Mouse (Mus musculus) naive thymus-derived CD4-positive, alpha-beta T cell, adult 2 months (primary cell): ENCODE measurements around the gene Eci2.
A peak's percentile ranks its signal among the peaks of the same experiment; 100 is the strongest.
"Not testable (repeated sequence)": the region's sequence is repeated elsewhere in the genome, so short reads cannot be mapped to it uniquely, and the experiment has no call there.

ENCODE experiments used
- DNase-seq: peaks from one replicate; pipeline ENCODE4 v3.0.0-alpha.2; 2011; ENCODE audit warnings: low read depth

Gene Eci2

GRCm38 (mm10) chr13:35026879-35027278 lies at the start of gene Eci2:
Eci2 (minus strand) TSS chr13:35027096.
- DNase-seq = peak; percentile 67

DNA sequence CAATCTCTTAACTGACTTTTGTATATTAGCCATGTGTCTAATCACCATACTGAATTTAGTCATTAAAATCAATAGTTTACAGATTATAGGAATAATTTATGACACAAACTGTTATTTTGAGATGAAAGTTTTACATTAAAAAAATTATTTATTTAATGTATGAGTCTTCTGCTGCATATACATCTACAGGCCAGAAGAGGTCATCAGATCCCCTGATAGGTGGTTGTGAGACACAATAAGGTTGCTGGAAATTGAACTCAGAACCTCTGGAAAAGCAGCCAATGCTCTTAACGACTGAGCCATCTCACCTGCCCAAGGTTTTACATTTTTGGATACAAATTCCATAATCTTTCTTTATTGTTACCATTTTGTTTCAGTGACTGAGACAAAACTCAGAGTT lies 48.0 kb upstream of the Eci2 start:
- DNase-seq = peak; percentile 13

GRCm38 (mm10) chr13:35070485-35071472 lies 43.9 kb upstream of the Eci2 start:
- no peak for DNase-seq

DNA sequence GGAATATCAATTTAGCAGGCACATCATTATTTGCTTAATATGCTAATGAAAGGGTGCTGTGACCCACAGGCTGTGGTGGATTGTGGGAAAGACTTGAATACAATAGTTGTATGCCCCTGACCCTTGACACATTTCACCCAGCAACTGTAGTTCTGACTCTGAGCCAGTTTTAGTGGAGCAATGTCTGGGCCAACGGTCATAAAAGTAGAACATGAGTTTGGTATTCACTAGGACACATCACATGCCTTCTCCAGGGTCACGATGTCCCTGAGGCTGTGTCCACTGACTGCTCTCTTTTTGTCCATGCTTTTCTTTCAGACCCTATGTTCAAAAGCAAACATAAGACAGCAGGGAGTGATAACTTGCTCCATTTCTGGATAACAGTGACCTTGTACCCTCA lies 40.2 kb upstream of the Eci2 start:
- DNase-seq = no peak

GRCm38 (mm10) chr13:35066033-35066432 lies 39.1 kb upstream of the Eci2 start:
- DNase-seq = no peak

GRCm38 (mm10) chr13:35064381-35064780 lies 37.5 kb upstream of the Eci2 start:
- no peak for DNase-seq

DNA sequence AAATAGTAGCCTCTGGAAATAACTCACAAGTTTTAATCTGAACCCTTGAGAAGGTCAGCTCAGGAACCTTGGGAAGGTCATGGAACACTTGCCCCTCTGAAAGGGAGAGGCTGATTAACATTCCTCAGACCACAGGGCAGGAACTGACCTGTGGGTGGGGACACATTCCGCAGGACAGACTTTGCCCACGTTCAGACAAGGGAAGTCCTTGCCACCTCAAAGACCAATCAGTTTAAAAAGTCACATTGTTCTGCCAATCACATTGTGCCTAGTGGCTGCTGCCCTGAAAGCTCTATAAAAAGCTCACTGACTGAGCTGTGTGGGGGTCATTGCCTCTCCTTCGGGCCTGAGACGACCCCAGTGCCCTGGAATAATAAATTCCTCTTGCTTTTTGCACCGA lies 31.2 kb upstream of the Eci2 start:
- DNase-seq = no peak

DNA sequence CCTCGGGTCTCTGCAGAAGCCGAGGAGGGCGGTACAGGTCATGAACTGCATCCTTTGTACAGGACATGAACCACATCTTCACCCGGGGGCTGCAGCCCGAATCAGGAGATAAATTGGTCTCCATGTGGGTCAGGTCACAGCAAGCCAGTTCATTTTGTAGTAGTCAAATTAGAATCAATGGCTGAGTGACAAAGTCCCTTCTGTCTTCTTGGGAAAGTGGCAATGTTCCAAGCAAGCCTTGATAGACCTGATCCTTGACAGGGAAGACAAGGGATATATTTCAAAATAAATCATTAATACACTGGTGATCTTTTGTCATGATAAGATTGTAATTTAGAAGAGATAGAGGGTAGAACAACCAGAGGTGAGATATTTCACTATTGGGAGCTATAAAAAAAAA lies 9.6 kb upstream of the Eci2 start:
- no peak for DNase-seq

DNA sequence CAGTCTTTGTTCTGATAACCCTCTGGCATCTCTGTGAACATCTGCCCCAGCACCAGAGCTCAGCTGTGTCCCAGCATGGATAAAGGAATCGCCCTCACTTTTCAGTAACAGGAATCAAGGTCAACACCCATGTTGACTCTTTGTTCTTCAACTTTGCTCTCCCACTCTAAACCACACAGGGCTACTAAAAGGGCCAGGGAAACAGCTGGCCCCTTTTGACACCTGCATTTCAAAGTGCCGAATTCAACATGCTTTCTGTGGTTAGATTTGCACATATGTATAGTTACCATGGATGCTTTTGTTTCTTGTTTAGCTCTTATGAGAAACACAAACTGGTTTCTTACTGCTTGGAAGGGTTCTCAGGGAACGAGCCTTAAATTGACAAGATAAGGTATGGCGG lies 8.8 kb upstream of the Eci2 start:
- DNase-seq = no peak

DNA sequence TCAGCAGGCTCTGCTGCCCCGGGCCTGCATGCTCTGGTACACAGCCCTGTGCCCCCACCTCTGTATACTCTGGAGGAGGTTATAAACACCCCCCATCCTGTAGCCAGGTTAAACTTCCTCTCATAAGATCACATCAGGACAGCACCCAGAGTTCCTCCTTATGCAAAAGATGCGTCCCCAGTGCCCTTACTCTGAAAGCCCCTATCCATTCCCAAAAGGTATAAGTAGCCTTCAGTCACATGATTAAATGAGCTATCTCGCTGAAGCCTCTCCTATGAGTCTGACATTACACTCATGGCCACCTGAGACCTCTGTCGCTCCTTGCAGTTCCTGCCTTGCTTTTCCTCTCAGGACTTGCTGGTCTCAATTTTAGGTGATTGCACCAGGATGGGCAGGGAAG lies 6.7 kb upstream of the Eci2 start:
- no peak for DNase-seq

GRCm38 (mm10) chr13:35031684-35032082 lies 4.8 kb upstream of the Eci2 start:
- no peak for DNase-seq

DNA sequence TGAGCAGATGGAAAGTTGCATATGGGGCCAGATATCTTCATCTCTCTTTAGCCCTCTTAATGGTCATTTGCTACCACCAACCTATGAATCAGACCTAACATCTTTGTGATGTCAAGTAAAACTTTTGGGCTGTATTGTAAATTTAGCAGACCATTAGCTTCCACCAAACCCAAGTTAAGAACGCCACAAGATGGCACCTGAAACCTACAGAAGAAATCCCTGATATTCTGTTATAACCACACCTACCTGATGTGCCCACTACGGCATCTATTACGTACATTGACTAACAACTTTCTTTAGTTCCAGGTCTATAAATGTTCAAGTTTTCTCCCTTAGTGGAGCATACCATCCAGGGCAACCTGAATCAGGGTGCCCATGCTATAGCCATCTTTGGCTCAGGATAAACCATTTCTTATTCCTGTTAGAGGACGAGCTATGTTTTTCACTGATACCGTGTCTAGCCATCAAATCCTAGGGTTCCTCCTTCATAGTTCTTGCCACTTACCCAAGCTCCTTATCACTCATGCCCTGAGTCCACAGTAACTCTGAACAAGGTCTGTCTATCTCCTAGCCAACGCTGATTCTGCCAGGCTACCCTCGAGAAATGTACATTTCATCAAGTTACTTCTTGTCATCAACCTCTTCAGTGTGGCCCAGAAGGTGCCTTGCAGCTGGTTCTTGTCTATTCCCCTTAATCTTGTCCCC lies 4.2 kb upstream of the Eci2 start:
- no peak for DNase-seq

DNA sequence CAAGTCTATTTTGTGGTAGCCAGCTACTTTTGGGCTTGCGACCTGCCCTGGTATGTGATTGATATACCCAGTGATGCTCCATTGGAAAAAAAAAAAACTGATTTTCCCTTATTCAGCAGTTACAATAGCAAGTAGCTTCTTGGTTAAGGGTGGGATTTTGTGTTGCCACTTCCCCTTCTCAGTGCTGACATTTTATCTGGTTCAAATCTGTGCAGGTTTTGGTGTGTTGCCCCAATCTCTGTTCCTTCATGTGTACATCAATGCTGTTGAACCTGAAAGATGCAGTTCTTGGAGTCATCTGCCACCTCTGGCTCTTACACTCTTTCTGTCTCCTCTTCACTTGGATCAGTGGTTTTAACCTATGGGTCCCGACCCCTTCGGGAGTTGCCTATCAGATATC lies 1.5 kb upstream of the Eci2 start:
- no peak for DNase-seq

DNA sequence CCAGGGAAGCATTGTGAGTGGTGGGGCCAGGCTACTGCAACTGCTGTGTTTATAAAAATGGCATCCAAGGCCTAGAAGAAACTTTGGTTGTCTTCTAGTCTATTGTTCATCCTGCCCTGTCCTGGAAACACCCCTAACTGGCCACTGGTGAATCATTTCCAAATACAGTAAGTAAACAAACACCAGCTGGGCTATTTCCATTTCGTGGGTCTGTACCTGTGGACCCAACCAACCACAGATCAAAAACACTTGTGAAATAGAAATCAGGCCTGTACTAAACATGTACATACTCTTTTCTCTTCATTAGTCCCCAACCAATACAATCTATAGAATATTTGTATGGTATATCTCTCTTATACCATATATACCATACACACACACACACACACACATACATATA lies 3.5 kb downstream of the Eci2 start:
- not testable (repeated sequence) for DNase-seq

DNA sequence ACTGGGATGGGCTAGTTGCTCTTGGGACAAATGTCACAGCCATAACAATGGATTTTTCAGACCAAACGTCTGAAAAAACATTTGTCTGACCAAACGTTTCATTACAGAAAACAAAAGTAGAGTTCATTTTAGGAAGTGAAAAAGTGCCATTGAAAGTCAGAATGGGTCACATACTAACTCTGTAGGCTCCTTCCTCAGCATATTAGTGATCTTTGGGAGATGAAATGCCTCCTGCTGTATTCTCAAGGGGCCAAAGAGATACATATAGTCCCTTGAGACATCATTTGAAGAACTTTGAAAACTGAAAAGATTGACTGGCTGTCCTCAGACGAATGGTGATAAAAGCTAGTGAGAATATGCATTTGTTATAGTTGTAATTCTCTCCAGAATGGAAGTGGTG lies 6.5 kb downstream of the Eci2 start:
- DNase-seq = no peak

GRCm38 (mm10) chr13:35018866-35019536 lies 7.9 kb downstream of the Eci2 start:
- no peak for DNase-seq

GRCm38 (mm10) chr13:35017392-35017791 lies 9.5 kb downstream of the Eci2 start:
- DNase-seq = no peak

DNA sequence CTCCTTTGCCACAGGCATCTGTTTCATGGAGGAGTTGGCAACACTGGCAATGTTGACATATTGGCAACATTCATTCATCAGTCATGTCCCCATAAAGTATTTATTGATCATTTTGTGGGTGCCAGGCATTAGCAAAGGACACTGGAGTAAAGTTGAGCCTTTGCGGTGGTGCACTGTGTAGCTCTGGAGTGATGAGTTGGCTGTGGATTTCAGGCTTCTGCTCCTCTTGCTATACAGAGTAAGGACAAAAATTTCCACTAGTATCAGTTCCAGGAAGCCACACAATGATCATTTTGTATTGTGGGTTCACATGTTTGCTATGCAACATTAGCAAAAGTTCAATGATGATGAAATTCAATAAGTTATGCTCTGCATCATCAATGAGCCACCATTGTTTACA lies 10.8 kb downstream of the Eci2 start:
- DNase-seq = no peak

GRCm38 (mm10) chr13:34995925-34996324 lies 31.0 kb downstream of the Eci2 start:
- no peak for DNase-seq

GRCm38 (mm10) chr13:34993983-34994811 lies 32.7 kb downstream of the Eci2 start:
- peak; percentile 87 for DNase-seq

DNA sequence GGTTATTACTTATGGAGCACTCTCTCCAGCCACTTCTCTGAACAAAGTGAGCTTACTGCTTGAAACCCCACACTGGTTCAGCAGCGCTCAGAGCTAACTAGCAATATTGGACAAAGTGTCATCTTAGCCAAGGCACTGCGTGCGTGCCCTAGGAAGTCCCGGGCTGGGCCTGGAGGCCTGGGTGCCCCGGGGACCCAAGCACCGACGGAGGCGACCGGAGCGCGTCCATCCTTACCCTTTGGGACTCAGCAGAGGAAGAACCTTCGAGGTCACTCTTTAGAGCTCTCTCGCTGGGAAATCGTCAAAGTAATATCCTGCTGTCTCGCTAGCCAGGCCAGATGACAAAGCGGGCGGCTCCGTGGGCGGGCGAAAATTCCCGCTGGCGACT lies 33.3 kb downstream of the Eci2 start:
- no peak for DNase-seq

- DNase-seq = peak; percentile 14
Measured at GRCm38 (mm10) chr13:34993085-34993484, 33.8 kb downstream of the Eci2 start.
